Mouse (Mus musculus): ENCODE measurements around the gene Cfap54. TPM values are rescaled to one million over a fixed set of nuclear protein-coding genes. Genes with fewer than 3 reads are reported as not detected.

The Cfap54 gene
- polyA plus RNA-seq, 1 experiment = 0.32 TPM

GRCm38 (mm10) chr10:93069041-93069679 lies 12.3 kb downstream of the Cfap54 start:
- Histone ChIP-seq H3K4me3 (replicated peaks) (peak overlapping the region; percentile 48), H3K4me1 (peaks cover 41% of the 10 kb centered on the region)

GRCm38 (mm10) chr10:93064973-93065372 lies 16.4 kb downstream of the Cfap54 start:
- Histone ChIP-seq H3K9me3 (no peaks in the 10 kb centered on the region), H3K36me3 (replicated peaks; ENCODE audit: low read length) (peaks cover 9% of the 10 kb centered on the region), H3K4me3 (replicated peaks) (no peak overlapping the region), H3K27me3 (replicated peaks) (no peaks in the 10 kb centered on the region), H3K4me1 (peaks cover 38% of the 10 kb centered on the region)
- TF ChIP-seq FLI1 (IDR thresholded peaks at IDR 0.05; ENCODE audit: low read length) (no peak), GATA1 (IDR thresholded peaks at IDR 0.05; ENCODE audit: borderline replicate concordance, low read length) (no peak)

More at GRCm38 (mm10) chr10:93069041-93069679, 12.3 kb downstream of the Cfap54 start:
- TF ChIP-seq FLI1 (IDR thresholded peaks at IDR 0.05; ENCODE audit: low read length) = no peak
- TF ChIP-seq GATA1 (IDR thresholded peaks at IDR 0.05; ENCODE audit: borderline replicate concordance, low read length) = no peak
- H3K27me3 ChIP-seq (replicated peaks) = no peaks in the 10 kb centered on the region
- no peaks in the 10 kb centered on the region for H3K36me3 ChIP-seq (replicated peaks; ENCODE audit: low read length)
- no peaks in the 10 kb centered on the region for H3K9me3 ChIP-seq

- H3K36me3 ChIP-seq (replicated peaks; ENCODE audit: low read length) = peaks cover 9% of the 10 kb centered on the region
- peaks cover 24% of the 10 kb centered on the region for H3K4me1 ChIP-seq
- H3K27me3 ChIP-seq (replicated peaks) = no peaks in the 10 kb centered on the region
- H3K9me3 ChIP-seq = no peaks in the 10 kb centered on the region
- TF ChIP-seq FLI1 (IDR thresholded peaks at IDR 0.05; ENCODE audit: low read length) = no peak
- no peak for TF ChIP-seq GATA1 (IDR thresholded peaks at IDR 0.05; ENCODE audit: borderline replicate concordance, low read length)
- H3K4me3 ChIP-seq (replicated peaks) = no peak overlapping the region
These were observed 17.8 kb downstream of the Cfap54 start for GRCm38 (mm10) chr10:93063576-93063975.

- H3K4me3 ChIP-seq (replicated peaks) = no peak overlapping the region
- no peak for TF ChIP-seq GATA1 (IDR thresholded peaks at IDR 0.05; ENCODE audit: borderline replicate concordance, low read length)
- TF ChIP-seq FLI1 (IDR thresholded peaks at IDR 0.05; ENCODE audit: low read length) = no peak
- H3K9me3 ChIP-seq = no peaks in the 10 kb centered on the region
- peaks cover 24% of the 10 kb centered on the region for H3K4me1 ChIP-seq
- no peaks in the 10 kb centered on the region for H3K27me3 ChIP-seq (replicated peaks)
- peaks cover 9% of the 10 kb centered on the region for H3K36me3 ChIP-seq (replicated peaks; ENCODE audit: low read length)
These were observed 19.0 kb downstream of the Cfap54 start for GRCm38 (mm10) chr10:93062395-93062794.

GRCm38 (mm10) chr10:93053867-93054266 lies 27.6 kb downstream of the Cfap54 start:
- H3K4me3 ChIP-seq (replicated peaks) = no peak overlapping the region
- TF ChIP-seq FLI1 (IDR thresholded peaks at IDR 0.05; ENCODE audit: low read length) = no peak
- TF ChIP-seq GATA1 (IDR thresholded peaks at IDR 0.05; ENCODE audit: borderline replicate concordance, low read length) = no peak
- H3K27me3 ChIP-seq (replicated peaks) = no peaks in the 10 kb centered on the region
- peaks cover 3% of the 10 kb centered on the region for H3K36me3 ChIP-seq (replicated peaks; ENCODE audit: low read length)
- no peaks in the 10 kb centered on the region for H3K9me3 ChIP-seq
- peaks cover 6% of the 10 kb centered on the region; the same call in 1 of the 2 replicates for H3K4me1 ChIP-seq

- H3K9me3 ChIP-seq = no peaks in the 10 kb centered on the region
- peaks cover 3% of the 10 kb centered on the region for H3K36me3 ChIP-seq (replicated peaks; ENCODE audit: low read length)
- no peaks in the 10 kb centered on the region for H3K27me3 ChIP-seq (replicated peaks)
- no peak overlapping the region for H3K4me3 ChIP-seq (replicated peaks)
- H3K4me1 ChIP-seq = peaks cover 6% of the 10 kb centered on the region; the same call in 1 of the 2 replicates
- no peak for TF ChIP-seq GATA1 (IDR thresholded peaks at IDR 0.05; ENCODE audit: borderline replicate concordance, low read length)
- no peak for TF ChIP-seq FLI1 (IDR thresholded peaks at IDR 0.05; ENCODE audit: low read length)
These were observed 28.1 kb downstream of the Cfap54 start for GRCm38 (mm10) chr10:93053315-93053714.

GRCm38 (mm10) chr10:93051016-93051726 lies 30.2 kb downstream of the Cfap54 start:
- no peaks in the 10 kb centered on the region for H3K27me3 ChIP-seq (replicated peaks)
- no peaks in the 10 kb centered on the region for H3K9me3 ChIP-seq
- peak overlapping the region; percentile 69 for H3K4me3 ChIP-seq (replicated peaks)
- H3K36me3 ChIP-seq (replicated peaks; ENCODE audit: low read length) = peaks cover 3% of the 10 kb centered on the region
- peaks cover 6% of the 10 kb centered on the region; the same call in 1 of the 2 replicates for H3K4me1 ChIP-seq
- no peak for TF ChIP-seq FLI1 (IDR thresholded peaks at IDR 0.05; ENCODE audit: low read length)
- no peak for TF ChIP-seq GATA1 (IDR thresholded peaks at IDR 0.05; ENCODE audit: borderline replicate concordance, low read length)

GRCm38 (mm10) chr10:93050571-93050970 lies 30.8 kb downstream of the Cfap54 start:
- H3K4me1 ChIP-seq = peaks cover 6% of the 10 kb centered on the region; the same call in 1 of the 2 replicates
- H3K27me3 ChIP-seq (replicated peaks) = no peaks in the 10 kb centered on the region
- no peak overlapping the region for H3K4me3 ChIP-seq (replicated peaks)
- TF ChIP-seq GATA1 (IDR thresholded peaks at IDR 0.05; ENCODE audit: borderline replicate concordance, low read length) (no peak), FLI1 (IDR thresholded peaks at IDR 0.05; ENCODE audit: low read length) (no peak)
- no peaks in the 10 kb centered on the region for H3K9me3 ChIP-seq
- H3K36me3 ChIP-seq (replicated peaks; ENCODE audit: low read length) = peaks cover 3% of the 10 kb centered on the region

- H3K4me1 ChIP-seq = peaks cover 8% of the 10 kb centered on the region; the same call in 1 of the 2 replicates
- H3K4me3 ChIP-seq (replicated peaks) = no peak overlapping the region
- TF ChIP-seq FLI1 (IDR thresholded peaks at IDR 0.05; ENCODE audit: low read length) (no peak), GATA1 (IDR thresholded peaks at IDR 0.05; ENCODE audit: borderline replicate concordance, low read length) (no peak)
- H3K27me3 ChIP-seq (replicated peaks) = no peaks in the 10 kb centered on the region
- no peaks in the 10 kb centered on the region for H3K9me3 ChIP-seq
- H3K36me3 ChIP-seq (replicated peaks; ENCODE audit: low read length) = peaks cover 4% of the 10 kb centered on the region
These were observed 38.2 kb downstream of the Cfap54 start for GRCm38 (mm10) chr10:93043195-93043594.

- Histone ChIP-seq H3K9me3 (no peaks in the 10 kb centered on the region), H3K4me1 (peaks cover 12% of the 10 kb centered on the region; the same call in 1 of the 2 replicates), H3K36me3 (replicated peaks; ENCODE audit: low read length) (peaks cover 4% of the 10 kb centered on the region), H3K27me3 (replicated peaks) (no peaks in the 10 kb centered on the region), H3K4me3 (replicated peaks) (no peak overlapping the region)
- TF ChIP-seq FLI1 (IDR thresholded peaks at IDR 0.05; ENCODE audit: low read length) (no peak), GATA1 (IDR thresholded peaks at IDR 0.05; ENCODE audit: borderline replicate concordance, low read length) (no peak)
These were observed 39.6 kb downstream of the Cfap54 start for GRCm38 (mm10) chr10:93041850-93042249.

Measured in megakaryocyte, embryonic 14.5 days (primary cell).